Mouse (Mus musculus) heart, postnatal 0 days (tissue): ENCODE data around the gene Tgfb1. TPM values are rescaled to one million over a fixed set of nuclear protein-coding genes. Genes with fewer than 3 reads are reported as not detected.

Experiments
- ATAC-seq: fragments of 200-750 bp; cut with Nextera tagmentation; 2 replicates; pipeline ENCODE4 v1.8.0; 2017; ENCODE audit warnings: low read depth, moderate number of reproducible peaks, moderate library complexity; ENCODE audit not compliant: insufficient read depth
- DNase-seq: peaks from one replicate; pipeline ENCODE4 v3.0.0-alpha.2; 2016; ENCODE audit warnings: low spot score
- H3K27ac ChIP-seq: fragments of 300-500 bp; sonication (generic); 2 replicates; pipeline ENCODE4 v1.5.1; 2014; ENCODE audit warnings: low read depth, mild to moderate bottlenecking
- H3K27me3 ChIP-seq: fragments of 300-500 bp; sonication (generic); 2 replicates; pipeline ENCODE4 v1.6.1; 2014; ENCODE audit warnings: low read length, mixed read lengths; ENCODE audit not compliant: control insufficient read depth, insufficient read depth
- H3K36me3 ChIP-seq: fragments of 300-500 bp; sonication (generic); replicated peaks from 2 replicates; pipeline ENCODE4 v1.6.1; 2014; ENCODE audit warnings: low read length, mixed read lengths; ENCODE audit not compliant: control insufficient read depth, insufficient read depth
- H3K4me1 ChIP-seq: fragments of 300-500 bp; sonication (generic); 2 replicates; pipeline ENCODE4 v1.6.1; 2014; ENCODE audit warnings: antibody characterized with exemption; ENCODE audit not compliant: control insufficient read depth, insufficient read depth
- H3K4me2 ChIP-seq: fragments of 300-500 bp; sonication (generic); 2 replicates; pipeline ENCODE4 v1.6.1; 2014; ENCODE audit warnings: low read depth, mild to moderate bottlenecking, low read length, moderate library complexity
- H3K4me3 ChIP-seq: fragments of 300-500 bp; sonication (generic); 2 replicates; pipeline ENCODE4 v1.5.1; 2014; ENCODE audit warnings: low read depth, low read length
- H3K9ac ChIP-seq: fragments of 300-500 bp; sonication (generic); replicated peaks from 2 replicates; pipeline ENCODE4 v1.6.1; 2014; ENCODE audit warnings: low read depth, low read length, mixed read lengths
- H3K9me3 ChIP-seq: fragments of 300-500 bp; sonication (generic); replicated peaks from 2 replicates; pipeline ENCODE4 v1.6.1; 2016; ENCODE audit warnings: low read length; ENCODE audit not compliant: control insufficient read depth
- CTCF ChIP-seq: IDR thresholded peaks from 2 replicates; pipeline ENCODE4 v1.5.1; 2016; ENCODE audit warnings: antibody characterized with exemption, control low read depth, low read depth
- EP300 ChIP-seq: IDR thresholded peaks from 2 replicates; pipeline ENCODE4 v1.6.1; 2016; ENCODE audit warnings: antibody characterized with exemption, low read depth
- WGBS: fragments of 180-500 bp; shearing (Covaris S2); extraction: QIAGEN DNeasy Blood & Tissue Kit; methylation state at CpG from one replicate; pipeline ENCODE4 v1.1.7; 2014; 5-methylcytosine and 5-hydroxymethylcytosine counted together
- polyA plus RNA-seq: library from polyadenylated mRNA; unstranded; fragments of >200 nt; fragmentation: Nextera tagmentation; extraction: Ambion mirVana; gene quantifications from 2 replicates; pipeline ENCODE4 v1.2.1, GENCODE M21; 2015
- total RNA-seq: library from RNA; depleted of rRNA; stranded (reverse); fragments of >200 nt; gene quantifications from 2 replicates; pipeline ENCODE4 v1.2.3, GENCODE M21; 2014; ENCODE audit warnings: low replicate concordance

The Tgfb1 gene
- total and polyA plus RNA-seq, 2 experiments from 2014 or later: 2.6 to 10.7 TPM

DNA sequence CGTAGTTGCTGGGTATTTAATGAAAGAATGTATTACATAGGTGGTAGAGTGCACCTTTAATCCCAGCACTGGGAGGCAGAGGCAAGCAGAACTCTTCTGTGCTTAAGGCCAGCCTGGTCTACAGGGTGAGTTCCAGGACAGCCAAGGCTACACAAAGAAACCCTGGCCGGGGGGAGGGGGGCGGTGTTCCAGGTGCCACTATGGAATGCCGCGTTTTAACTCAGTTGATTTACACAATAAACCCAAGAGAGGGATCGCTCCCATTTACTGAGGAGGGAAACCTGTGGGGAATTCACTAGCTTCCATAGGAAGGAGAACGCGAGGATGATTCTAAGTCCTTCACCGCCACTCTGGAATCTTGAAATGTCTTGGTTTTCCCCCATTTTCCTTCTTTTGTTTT, 17.2 kb upstream of the Tgfb1 start:
- Histone ChIP-seq H3K9me3 (no peaks in the 10 kb centered on the region), H3K4me2 (no peak overlapping the region), H3K9ac (no peak overlapping the region), H3K36me3 (peaks cover 36% of the 10 kb centered on the region), H3K4me3 (no peak overlapping the region), H3K4me1 (no peaks in the 10 kb centered on the region), H3K27me3 (peaks cover 14% of the 10 kb centered on the region; the same call in 1 of the 2 replicates), H3K27ac (no peak overlapping the region)
- ATAC-seq: no peak
- TF ChIP-seq EP300: no peak
- TF ChIP-seq CTCF: no peak
- 82% methylated on average over 9 of the region's 9 CpGs for WGBS
- DNase-seq: no peak

GRCm38 (mm10) chr7:25670096-25670495, 16.7 kb upstream of the Tgfb1 start:
- ATAC-seq (no peak), DNase-seq (no peak)
- peaks cover 31% of the 10 kb centered on the region for H3K36me3 ChIP-seq
- H3K4me2 ChIP-seq: no peak overlapping the region
- H3K4me1 ChIP-seq: peaks cover 4% of the 10 kb centered on the region; the same call in 1 of the 2 replicates
- H3K27ac ChIP-seq: no peak overlapping the region
- peaks cover 18% of the 10 kb centered on the region; the same call in 1 of the 2 replicates for H3K27me3 ChIP-seq
- H3K9me3 ChIP-seq: no peaks in the 10 kb centered on the region
- no peak overlapping the region for H3K4me3 ChIP-seq
- no peak for TF ChIP-seq CTCF
- no peak for TF ChIP-seq EP300
- 84% methylated on average over 4 of the region's 4 CpGs for WGBS
- H3K9ac ChIP-seq: no peak overlapping the region

GRCm38 (mm10) chr7:25671686-25672085, 15.1 kb upstream of the Tgfb1 start:
- Histone ChIP-seq H3K4me2 (no peak overlapping the region), H3K36me3 (0 out of 2 replicates have a peak, but pooled peaks cover 17% of the 10 kb centered on the region), H3K9ac (no peak overlapping the region), H3K4me1 (peaks cover 12% of the 10 kb centered on the region; the same call in 1 of the 2 replicates), H3K9me3 (no peaks in the 10 kb centered on the region), H3K27me3 (peaks cover 26% of the 10 kb centered on the region), H3K4me3 (no peak overlapping the region), H3K27ac (no peak overlapping the region)
- DNase-seq (no peak), ATAC-seq (no peak)
- WGBS: 41% methylated on average over 2 of the region's 2 CpGs
- TF ChIP-seq CTCF (no peak), EP300 (no peak)

GRCm38 (mm10) chr7:25672442-25672841, 14.4 kb upstream of the Tgfb1 start:
- no peak for ATAC-seq
- peaks cover 15% of the 10 kb centered on the region; the same call in 1 of the 2 replicates for H3K4me1 ChIP-seq
- no peak overlapping the region for H3K4me3 ChIP-seq
- H3K27ac ChIP-seq: no peak overlapping the region
- H3K4me2 ChIP-seq: no peak overlapping the region
- 0 out of 2 replicates have a peak, but pooled peaks cover 10% of the 10 kb centered on the region for H3K36me3 ChIP-seq
- H3K9me3 ChIP-seq: no peaks in the 10 kb centered on the region
- no peak overlapping the region for H3K9ac ChIP-seq
- no peak for TF ChIP-seq CTCF
- no peak for TF ChIP-seq EP300
- H3K27me3 ChIP-seq: peaks cover 26% of the 10 kb centered on the region
- DNase-seq: no peak
- 47% methylated on average over 4 of the region's 4 CpGs for WGBS

DNA sequence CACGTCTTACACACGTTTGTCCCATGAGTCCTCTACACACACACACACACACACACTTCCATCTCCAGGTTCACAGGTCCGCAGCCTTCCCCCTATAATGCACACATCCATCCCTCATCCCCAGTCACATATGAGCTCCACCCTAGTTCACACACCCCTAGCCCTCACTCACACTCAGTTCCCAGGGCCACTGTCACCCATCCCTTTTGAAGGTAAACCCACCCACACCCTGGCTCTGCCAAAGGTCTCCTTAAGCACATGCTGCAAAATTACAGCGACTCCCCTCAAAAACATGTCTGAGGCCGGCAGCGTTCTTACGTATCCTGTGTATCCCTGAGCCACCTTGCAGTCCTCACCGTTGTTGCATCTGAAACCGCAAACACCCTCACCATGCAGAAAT, 12.5 kb upstream of the Tgfb1 start:
- ATAC-seq: no peak
- no peak overlapping the region for H3K27ac ChIP-seq
- DNase-seq: no peak
- H3K4me2 ChIP-seq: no peak overlapping the region
- no peaks in the 10 kb centered on the region for H3K36me3 ChIP-seq
- TF ChIP-seq EP300: no peak
- TF ChIP-seq CTCF: no peak
- peaks cover 15% of the 10 kb centered on the region; the same call in 1 of the 2 replicates for H3K4me1 ChIP-seq
- no peak overlapping the region for H3K4me3 ChIP-seq
- no peaks in the 10 kb centered on the region for H3K9me3 ChIP-seq
- WGBS: 26% methylated on average over 9 of the region's 9 CpGs
- H3K9ac ChIP-seq: no peak overlapping the region
- H3K27me3 ChIP-seq: peaks cover 26% of the 10 kb centered on the region

- Histone ChIP-seq H3K4me1 (peaks cover 15% of the 10 kb centered on the region; the same call in 1 of the 2 replicates), H3K27me3 (peaks cover 26% of the 10 kb centered on the region), H3K27ac (no peak within 1 kb of the TSS), H3K9me3 (no peaks in the 10 kb centered on the region), H3K4me2 (peak within 1 kb of the TSS; percentile 55), H3K36me3 (no peaks in the 10 kb centered on the region), H3K9ac (peak within 1 kb of the TSS; percentile 21; the same call in 1 of the 2 replicates), H3K4me3 (peak within 1 kb of the TSS; percentile 29)
- no peak for TF ChIP-seq CTCF
- no peak for TF ChIP-seq EP300
- no peak for ATAC-seq
- no peak for DNase-seq
- WGBS: 3% methylated on average over 29 of the region's 29 CpGs
Measured at GRCm38 (mm10) chr7:25674719-25675300, 12.0 kb upstream of the Tgfb1 start, which contains the start of gene Tmem91. Gene Tmem91 (minus strand): TSS chr7:25675166.
